Mouse (Mus musculus) v-Abl transformed pro-B cells (cell line): ENCODE data around the gene Krtap5-4.
"Not testable (repeated sequence)": the region's sequence is repeated elsewhere in the genome, so short reads cannot be mapped to it uniquely, and the experiment has no call there.

Experiments used
- in situ Hi-C, 2 experiments: fragments of 400-800 bp; cut with MboI; formaldehyde crosslinking; loops; one replicate each; pipeline ENCODE4 v1.15.1; 2025; ENCODE audit not compliant: unreplicated experiment in 2 of 2

The Krtap5-4 gene

DNA sequence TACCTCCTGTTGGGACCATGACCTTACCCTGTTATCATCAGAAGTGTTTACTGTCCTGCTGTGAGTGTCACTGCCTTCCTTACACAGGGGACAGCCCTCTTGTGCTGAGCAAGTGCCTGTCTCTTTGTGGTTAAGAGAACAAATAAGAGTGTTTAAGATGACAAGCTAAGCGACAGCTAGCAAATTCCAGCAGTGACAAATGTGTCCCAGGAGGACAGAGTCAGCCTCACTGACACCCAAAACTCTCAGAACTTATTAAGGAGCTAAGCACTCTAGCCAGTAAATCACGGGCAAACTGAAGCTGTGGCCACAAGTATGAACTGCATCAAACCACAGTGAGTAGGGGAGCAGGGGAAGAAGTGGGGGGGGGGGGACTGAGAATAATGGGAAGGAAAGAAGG is 17.6 kb downstream of the Krtap5-4 start:
- in situ Hi-C loops: no loop called here

DNA sequence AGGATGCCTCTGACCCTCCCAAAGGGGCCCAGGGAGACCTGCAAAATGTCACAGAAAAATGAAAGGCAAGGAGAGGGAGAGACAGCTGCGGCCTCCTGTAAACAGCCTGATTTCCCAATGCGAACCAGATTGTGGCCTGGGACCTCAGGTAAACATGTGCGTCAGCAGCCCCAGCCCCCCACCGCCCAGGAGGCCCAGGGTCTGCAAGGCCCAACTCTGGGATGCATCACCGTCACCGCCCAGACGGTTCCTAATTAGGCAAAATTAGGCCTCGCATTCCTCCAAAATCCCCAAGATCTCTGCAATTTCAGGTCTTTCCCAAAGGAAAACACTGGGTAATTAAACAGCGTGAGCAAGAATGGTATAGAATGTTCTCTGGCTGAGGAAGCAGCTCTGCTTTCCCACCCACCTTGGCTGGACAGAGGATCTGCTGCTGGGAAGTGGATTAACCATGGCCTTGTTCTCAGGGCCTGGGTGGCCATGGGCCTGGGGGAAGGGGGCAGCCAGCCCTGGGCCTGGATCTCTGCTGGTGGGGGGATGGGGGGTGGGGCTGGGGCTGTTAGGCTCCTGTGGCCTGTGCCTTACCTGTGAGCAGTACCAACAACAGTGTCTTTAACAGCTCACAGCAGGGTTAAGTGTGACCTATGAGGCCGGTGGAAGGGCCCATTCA is 18.4 kb downstream of the Krtap5-4 start:
- in situ Hi-C loops: not testable (repeated sequence)

DNA sequence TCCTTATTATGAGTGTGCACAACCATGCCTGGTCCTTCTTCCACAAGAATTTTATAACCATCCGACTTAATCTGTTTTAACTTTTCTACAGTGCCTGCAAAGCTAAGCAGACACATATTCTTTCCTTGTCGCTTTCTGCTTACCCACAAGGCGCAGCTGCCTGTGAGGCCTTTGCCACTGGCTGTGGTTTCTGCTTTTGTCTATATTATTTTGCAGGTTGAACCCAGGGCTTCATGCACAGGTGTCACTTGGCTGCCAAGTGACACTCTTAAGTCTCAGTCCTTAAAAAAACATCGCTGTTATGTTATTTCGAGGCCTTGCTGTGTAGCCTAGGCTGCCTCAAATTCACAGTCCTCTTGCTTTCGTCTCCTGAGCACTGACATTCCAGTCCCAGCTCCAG is 19.3 kb downstream of the Krtap5-4 start:
- in situ Hi-C loops: no loop called here

DNA sequence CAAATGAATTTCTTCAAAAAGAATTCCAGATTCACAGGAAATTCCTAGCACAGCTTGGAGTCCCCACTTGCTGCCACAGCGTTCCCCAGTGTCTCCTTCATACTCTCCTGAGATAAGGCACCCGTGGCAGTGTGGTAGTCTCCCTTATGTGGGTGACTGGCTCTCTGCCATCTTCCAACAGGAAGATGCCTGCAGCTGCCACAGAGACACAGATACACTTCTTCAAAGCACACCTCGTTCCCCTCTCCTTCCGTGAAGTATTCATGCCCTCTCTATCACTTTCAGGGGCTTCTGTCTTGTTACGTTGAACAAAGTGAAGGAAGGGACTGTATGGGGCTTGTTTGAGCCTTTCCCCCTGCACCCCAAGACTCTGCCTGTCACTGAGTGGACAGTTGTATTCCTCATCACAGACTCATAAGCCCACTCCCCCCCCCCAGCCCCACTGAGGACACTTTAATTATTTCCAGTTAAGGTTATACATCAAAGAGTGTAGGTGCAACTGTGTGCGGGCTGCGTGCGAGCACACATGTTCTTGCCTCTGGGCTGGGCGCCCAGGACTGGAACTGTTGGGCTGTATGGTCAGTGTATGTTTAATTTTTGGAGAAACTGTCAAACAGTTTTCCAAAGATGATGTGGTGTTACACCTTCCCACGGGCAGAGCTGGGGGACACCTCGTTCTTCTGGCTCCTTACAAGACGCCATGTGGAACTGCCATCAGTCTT is 20.2 kb downstream of the Krtap5-4 start:
- in situ Hi-C loops: no loop called here

DNA sequence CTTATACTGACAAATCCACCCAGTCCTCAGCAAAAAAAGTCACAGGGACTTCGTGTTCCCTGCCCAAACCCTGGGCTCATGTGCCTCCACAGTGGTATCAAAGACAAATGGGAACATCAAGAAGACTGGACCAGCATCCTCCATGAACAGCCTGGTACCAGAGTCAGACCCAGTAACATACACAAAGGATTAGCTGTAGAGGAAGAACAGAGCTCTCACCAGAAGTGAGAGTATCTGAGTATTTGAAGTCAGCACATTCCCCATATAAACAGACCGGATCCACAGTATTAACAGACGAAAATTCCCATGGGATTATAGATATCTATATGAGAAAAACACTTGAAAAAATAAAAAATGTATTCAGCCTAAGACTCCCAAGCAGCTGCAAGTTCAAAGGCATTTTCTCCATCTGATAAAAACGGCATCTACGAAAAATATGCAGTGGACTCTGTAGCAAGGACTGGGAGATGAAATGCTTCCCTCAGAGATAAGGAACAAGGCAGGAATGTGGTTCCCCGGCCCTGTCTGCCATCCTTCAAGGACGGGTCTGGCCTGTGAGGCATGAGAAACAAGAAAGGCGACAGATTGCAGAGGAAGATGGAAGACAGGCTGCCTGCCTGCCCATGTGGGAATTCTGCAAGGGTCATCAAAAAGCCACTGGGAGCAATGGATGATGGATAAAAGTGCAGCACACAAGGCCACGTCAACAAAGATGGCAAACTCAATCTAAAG is 23.5 kb downstream of the Krtap5-4 start:
- in situ Hi-C loops: no loop called here

DNA sequence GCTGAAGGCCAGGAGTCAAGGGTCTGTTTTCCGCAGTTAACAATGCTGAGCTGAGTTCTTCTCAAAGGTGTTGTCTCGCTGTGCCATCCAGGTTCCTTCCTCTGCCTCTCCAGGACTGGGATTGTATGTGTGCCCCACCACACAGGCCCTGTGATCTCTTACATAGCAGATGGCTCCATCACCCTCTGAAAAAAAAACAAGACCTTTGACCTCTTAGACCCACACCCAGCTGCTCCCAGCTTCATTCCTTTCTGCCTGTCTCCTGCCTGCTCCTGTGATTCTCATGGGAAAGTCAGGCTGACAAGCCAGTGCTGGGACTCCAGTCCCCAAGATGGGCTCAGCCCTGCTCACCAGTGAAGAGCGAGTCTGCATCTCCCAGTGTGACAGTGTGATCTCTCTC is 25.2 kb downstream of the Krtap5-4 start:
- in situ Hi-C loops: no loop called here

DNA sequence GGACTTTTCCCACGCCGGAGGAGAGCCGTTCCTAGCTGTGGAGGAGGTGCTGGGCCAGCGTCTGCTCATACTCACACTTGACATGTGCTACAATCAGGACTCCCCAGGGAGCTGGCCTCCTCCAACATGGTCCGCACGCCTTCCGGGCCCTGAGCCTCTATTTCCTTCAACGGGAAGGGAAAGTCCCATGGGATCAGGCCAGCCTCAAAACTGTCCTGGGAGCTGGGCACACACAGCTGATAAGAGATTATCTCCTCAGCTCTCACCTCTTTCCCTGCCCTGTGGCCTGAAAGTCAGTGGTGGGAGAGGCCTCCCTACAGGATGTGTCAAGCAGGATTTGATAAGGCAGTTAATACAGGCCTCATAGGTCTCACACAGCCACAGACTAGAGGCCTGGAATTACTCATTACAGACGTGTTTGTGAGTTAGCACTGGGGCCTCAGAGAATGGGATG is 26.9 kb downstream of the Krtap5-4 start:
- in situ Hi-C loops: loop anchor here in 1 of 2 experiments (10.0 kb wide), 1 partner anchor 385 kb away; no protein-coding TSS in a partner anchor

DNA sequence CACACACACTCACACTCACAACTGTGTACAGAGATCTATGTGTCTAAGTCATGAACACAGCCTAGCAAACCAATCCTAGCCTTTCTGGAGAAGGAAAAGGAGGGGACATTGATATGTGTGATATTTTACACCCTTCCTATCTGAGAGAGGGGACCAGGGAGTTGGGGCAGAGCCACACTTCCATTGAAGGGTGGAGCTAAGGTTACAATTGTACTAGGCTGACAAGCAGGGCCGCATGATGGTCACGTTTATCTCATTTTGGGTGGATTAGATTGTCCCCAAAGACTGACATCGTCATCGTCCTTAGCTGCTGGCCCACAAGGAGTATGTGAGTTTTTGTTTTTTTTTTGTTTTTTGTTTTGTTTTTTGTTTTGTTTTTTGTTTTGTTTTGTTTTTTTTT is 27.9 kb downstream of the Krtap5-4 start:
- in situ Hi-C loops: loop anchor here in 1 of 2 experiments (10.0 kb wide), 1 partner anchor 384 kb away; no protein-coding TSS in a partner anchor

DNA sequence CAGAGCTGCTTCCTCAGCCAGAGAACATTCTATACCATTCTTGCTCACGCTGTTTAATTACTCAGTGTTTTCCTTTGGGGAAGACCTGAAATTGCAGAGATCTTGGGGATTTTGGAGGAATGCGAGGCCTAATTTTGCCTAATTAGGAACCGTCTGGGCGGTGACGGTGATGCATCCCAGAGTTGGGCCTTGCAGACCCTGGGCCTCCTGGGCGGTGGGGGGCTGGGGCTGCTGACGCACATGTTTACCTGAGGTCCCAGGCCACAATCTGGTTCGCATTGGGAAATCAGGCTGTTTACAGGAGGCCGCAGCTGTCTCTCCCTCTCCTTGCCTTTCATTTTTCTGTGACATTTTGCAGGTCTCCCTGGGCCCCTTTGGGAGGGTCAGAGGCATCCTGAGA is 29.4 kb downstream of the Krtap5-4 start:
- in situ Hi-C loops: loop anchor here in 1 of 2 experiments (10.0 kb wide), 1 partner anchor 382 kb away; no protein-coding TSS in a partner anchor

DNA sequence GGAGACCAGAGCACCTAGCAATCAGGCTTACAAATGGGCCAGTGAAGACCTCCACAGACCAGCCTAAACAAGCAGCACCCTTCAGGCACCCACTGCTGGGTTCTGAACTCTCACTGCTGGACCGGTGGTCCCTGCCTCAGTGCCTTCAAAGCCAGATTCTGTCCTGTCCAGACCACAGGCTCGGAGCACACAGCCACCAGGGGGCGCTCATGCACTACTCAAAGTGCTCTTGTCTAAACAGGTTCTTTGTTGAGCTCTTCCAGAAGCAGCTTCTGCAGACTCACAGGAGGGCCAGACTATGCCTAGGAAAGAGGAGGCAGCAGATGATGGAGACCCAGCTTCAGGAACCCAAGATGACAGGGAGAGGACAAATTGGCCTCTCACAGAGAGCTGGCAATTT is 30.9 kb downstream of the Krtap5-4 start:
- in situ Hi-C loops: loop anchor here in 1 of 2 experiments (10.0 kb wide), 1 partner anchor 381 kb away; no protein-coding TSS in a partner anchor

DNA sequence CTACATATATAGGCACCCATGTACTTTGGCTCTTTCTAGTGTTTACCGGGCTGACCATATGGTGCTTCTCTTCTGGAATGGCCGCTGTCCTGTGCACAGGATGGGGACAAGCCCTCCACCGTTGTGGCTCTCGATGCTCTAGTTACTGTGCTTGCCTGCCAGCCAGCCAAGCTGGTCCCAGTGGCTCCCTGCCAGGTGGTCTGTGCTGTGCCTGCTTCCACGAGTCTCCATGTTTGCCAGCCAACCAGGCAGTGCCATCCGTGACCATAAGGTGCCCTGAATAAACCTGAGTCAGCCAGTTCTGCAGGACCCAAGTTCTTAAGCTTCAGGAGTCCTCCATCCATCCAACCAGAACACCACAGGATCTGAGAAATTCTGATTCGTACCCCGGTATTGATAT is 31.8 kb downstream of the Krtap5-4 start:
- in situ Hi-C loops: loop anchor here (5.0 to 10.0 kb wide), 5 partner anchors 102 to 380 kb away; partner anchors contain the start of gene Tnnt3 (in 2 of the 2)

DNA sequence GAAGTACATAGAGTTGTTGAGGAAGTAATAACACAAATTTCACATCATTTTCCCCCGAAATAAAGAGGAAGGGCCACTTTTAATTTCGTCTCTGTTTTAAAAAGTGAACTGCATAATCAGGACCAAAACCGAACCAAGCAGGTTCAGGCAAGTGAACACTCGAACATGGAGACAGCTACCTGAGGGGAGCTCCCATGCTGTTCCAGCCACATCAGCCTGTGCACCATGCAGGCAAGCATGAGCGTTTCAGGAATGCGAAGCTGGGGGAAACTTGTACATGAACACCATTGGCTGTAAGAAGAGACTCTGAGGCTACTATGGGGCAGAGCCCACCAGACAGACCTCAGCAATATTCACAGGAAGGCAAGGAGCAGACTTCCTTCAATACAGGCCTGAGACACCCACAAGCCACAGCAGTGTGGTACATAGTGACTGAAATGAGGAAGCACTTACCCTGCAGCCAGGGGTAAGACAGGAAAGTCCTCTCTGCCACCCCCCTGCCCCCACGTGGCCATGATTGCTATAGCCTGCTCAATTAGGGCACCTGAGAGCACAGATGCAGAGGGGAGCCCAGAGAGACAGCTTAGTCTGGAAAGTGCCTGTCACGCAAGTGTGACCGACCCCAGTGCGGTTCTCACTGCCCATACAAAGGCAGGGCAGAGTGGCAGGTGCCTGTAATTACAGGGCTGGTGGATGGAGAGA is 37.1 kb downstream of the Krtap5-4 start:
- in situ Hi-C loops: no loop called here

DNA sequence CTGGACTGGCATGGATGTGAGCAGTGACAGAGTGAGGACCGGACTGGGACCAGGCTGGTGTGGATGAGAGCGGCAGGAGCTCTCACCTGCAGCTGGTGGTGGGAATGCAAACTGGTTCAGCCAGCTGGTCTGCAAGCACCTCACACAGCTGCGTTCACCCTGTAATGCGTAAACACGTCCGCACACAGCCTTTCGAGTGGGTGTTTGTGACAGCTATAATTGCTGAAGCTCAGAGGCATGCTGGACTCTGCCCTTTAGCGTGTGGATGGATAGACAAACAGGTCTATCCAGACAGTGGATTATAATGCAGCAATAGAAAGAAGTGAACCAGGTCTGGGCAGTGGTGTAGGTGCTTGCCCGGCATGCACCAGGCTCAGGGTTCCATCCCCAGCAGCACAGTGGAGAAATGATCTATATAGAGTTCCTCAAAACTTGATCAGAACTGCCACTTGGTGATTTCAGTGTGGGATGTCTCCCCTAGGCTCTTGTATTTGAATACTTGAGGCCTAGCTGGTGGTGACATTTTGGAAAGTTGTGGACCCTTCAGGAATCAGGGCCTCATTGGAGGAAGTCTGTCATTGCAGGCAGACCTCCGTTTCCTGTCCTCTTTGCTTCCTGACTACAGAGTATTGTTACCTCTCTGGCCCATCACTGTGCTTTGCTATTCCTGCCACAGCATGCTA is 38.4 kb downstream of the Krtap5-4 start:
- in situ Hi-C loops: no loop called here

DNA sequence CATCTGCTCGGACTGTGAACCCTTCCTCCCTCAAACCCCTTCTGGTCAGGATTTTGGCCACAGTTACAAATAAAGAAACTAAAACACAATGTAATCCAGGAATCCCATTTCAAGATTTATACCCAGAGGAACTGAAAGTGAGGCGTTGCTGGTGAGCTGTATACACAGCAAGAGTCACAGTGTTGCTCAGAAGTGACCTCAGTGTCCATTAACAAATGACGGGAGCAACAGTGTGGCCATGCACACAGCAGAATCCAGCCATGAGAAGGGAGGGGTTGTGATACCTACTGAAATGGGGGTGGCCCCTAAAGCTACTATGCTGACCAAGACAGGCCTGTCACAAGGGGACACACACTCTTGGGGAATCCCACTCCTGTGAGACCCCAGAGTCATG is 38.9 kb downstream of the Krtap5-4 start:
- in situ Hi-C loops: no loop called here

DNA sequence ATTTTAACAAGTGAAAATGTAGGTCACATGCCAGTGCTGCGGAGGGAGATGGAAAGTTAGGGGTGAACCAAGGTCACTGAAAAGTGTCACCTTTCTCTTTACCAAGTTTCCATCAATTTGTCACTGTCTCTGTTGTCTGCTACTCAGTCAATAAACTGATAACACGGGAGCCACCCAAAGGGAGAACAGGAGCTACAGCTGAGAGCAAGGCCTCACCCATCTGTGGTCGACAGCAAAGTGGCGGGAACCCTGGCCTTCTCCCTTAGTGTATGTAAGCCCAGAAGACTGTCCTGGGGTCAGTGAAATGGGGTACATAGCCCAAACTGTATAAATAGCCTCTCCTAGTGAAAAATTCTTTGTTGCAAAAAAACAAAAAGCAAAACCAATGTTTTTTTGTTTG is 44.2 kb downstream of the Krtap5-4 start:
- in situ Hi-C loops: no loop called here

DNA sequence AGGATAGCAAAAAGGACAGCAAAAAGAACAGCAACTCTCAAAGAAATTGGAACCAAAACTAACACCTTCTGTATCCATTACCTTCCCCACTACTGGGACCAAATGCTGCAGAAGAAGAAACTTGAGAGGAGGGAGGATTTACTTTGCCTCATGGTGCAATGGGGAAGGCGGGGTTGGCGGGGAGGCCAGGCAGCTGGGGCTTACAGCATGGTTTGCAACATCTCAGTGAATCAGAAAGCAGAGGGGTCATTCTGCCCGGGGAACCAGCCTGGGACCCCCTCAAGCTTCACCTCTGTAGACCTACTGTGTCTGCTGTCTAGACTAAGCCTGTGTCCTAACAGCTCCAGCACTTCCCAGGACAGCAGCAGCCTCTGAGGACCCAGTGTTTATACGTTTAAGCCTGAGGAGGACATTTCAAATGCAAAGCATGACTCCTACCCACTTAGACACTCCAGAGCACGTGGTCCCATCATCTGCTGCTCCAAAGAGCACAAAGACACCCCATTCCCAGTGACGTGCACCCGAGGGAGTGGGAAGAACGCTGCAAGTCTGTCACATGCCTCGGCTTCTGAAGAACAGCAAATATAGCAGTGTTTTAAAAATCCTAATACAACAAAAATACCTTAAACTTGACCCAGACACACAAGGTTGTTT is 46.1 kb downstream of the Krtap5-4 start:
- in situ Hi-C loops: no loop called here

DNA sequence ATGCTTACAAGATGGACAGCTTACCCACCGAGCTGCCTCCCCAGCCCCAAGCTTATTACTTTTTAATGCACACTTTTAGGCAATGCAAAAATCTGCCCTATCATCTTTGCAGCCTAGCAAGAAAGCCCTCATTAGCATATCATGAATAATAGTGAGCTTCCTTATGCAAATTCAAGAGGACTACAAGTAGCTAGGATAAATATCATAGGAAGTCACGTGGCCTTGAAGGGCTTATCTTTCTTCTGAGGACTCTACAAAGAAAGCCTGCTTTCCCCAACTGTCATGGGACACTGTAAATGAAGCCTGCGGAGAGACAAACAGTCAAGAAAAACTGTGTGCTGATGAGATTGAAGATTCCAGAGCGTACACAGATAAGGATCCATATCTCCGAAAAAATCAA is 48.2 kb downstream of the Krtap5-4 start:
- in situ Hi-C loops: no loop called here

DNA sequence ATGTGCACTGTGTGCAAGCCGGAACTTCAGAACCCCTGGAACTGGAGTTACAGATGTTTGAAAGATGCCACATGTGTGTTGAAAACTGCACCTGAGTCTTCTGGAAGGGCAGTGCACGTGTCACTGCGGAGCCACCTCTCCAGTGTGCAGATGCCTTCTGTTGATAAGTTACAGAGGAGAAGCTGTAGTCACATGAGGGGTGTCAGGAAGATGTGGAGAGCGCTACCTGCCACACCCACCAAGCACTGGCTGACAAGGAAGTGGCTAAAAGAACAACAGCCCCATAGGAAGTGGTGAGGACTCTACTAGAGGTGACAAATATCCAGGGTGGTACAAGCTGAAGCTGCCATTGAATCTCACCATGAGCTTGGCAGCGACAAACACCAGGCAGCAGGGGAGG is 50.5 kb downstream of the Krtap5-4 start:
- in situ Hi-C loops: no loop called here
